Mouse (Mus musculus): ENCODE measurements around the gene Arfgef2.
A peak's percentile ranks its signal among the peaks of the same experiment; 100 is the strongest.

Arfgef2 gene

DNA sequence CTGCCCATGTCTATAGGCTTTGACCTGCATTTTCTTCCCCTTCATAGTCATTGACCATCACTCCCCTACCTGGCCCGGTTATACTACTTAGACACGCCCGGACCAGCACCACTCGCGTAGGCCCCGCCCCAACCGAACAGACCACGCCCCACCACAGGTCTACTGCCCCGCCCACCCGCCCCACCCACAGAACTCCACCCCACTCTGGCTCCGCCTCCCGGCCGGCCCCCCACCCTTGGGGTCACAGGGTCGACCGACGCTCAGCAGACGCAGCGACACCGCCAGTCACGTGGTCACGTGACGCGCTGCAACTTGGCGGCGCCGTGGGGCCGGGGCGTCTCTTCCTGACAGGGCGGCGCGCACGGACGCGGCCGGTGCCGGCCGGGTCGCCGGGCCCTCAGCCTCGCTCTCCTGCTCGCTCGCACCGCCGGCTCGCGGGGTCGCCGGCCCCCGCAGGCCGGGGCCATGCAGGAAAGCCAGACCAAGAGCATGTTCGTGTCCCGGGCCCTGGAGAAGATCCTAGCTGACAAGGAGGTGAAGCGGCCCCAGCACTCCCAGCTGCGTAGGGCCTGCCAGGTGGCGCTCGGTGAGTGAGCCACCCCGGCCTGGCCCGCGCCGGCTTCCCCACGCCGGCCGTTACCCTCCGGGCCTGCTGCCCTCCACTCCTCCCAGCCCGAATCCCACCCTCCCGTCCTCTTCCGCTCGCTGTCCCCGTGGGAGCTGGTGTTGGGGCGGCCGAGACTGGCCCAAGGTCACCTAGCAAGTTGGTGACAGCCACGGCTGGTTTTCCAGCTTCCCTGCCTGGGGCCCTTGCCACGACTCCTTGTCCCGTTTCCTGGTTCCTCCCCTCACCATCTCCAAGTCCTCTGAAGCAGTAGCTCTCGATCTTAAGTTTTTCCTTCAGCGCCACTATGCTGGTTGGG lies at the start of gene Arfgef2:
Arfgef2 (plus strand) TSS at position 339 of the 923 bp plus-strand sequence.
- peak; percentile 90 to 92 for DNase-seq

DNA sequence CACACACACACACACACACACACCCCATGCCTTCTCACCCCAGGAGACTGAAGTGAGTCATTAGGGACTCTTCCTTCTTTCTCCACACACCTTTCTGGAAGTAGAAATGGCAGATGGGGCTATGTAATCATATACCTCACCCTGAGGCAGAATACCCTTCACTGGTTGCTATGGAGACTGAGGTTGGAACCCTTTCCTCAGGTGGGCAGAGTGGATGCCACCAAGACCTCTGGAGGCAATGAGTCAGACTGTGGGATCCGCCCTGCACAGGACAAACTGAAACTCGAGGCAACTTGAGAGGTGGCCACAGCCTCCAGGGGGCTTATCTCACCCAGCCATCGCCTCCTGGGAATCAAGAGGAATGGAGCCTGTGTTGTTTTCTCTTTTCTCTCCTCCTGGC lies 47.4 kb upstream of the Arfgef2 start:
- DNase-seq = no peak

DNA sequence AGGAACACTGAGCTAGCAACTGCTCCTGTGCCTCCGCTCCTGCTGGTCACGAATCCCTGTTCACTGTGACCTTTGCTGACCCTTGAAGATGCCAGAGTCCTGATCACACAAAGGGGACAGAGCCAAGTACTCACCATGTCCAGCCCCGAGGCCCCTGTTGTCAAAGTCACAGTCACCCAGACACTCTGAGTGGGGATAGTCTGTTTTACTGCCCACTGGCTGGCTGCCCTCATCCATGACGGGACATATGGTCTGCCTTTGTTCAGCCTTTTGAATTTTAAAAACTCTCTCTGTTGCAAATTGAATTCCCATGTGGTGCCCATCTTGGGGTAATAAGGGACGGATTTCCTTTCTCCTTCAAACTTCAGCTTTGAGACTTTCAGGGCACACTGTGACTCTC lies 41.3 kb upstream of the Arfgef2 start:
- DNase-seq = no peak

DNA sequence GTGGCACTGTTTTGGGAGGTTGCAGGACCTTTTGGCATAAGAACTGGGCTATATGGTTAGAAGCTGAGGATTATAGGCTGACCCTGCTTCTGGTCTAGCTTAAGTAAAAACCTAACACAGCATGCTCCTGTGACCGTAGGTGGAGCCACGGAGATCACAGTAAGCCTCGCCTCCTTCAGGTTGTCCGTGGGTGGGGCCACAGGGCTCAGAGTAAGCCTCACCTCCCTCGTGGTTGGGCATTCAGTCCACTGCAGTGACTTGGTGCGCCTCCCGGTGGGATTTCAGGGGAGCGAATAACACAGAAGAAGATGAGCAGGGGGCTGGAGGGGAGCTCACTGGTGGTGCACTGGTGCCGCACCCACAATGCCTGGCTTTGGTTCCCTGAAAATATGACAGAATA lies 37.8 kb upstream of the Arfgef2 start:
- DNase-seq = no peak

DNA sequence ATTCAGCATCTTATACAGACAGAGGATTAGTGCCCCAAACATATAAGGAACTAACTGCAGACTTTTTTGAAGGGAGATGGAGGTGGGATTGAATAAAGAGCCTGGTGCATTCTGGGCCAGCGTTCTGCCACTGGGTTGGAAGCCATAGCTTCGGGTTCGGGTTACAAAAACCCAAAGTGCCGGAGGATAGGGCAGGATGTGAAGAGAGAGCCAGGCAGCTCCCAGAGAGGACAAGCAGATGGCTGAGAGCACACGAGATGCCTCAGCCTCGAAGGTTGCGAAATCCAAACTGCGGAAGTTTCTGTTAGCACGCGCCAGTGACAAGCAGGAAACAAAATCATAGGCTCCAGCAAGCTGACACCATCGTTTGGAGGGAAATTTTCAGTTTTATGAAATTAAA lies 34.0 kb upstream of the Arfgef2 start:
- DNase-seq = peak; percentile 42

DNA sequence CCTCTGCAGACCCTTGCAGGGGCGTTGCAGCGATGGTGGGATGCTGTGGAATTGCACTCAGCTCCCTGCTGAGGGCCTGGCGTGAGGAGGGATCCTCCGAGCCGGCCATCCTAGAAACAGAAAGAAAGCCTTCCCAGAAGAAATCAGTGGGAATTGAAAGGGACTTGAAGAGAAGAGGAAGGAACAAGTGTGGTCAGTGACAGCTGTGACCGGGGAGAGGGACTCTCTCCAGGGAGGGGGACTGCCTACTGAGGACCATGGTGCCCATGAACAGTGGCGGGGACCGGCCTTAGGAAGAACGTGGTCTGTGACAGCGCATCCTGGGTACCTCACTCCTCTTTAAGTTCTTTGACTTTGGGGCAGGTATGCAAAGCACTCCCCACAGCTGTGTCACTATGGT lies 31.8 kb upstream of the Arfgef2 start:
- DNase-seq = no peak

DNA sequence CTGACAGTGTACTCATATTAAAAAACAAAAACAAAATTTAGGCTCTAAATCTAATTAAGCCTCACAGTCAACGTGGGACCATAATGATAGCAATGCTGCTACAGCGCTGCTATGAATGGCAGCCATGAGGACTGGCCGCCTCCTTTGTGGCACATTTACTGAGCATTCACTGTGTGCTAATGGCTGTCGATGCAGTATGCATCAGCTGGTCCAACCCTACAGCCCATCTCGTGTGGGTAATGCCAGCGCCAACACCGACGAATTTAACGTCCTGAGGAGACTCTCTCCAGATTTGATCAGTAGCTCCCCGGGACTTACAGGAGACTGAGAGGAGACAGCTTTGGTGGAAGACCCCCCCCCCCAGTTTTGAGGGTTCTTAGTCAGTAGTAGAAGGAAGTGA lies 31.1 kb upstream of the Arfgef2 start:
- no peak for DNase-seq

DNA sequence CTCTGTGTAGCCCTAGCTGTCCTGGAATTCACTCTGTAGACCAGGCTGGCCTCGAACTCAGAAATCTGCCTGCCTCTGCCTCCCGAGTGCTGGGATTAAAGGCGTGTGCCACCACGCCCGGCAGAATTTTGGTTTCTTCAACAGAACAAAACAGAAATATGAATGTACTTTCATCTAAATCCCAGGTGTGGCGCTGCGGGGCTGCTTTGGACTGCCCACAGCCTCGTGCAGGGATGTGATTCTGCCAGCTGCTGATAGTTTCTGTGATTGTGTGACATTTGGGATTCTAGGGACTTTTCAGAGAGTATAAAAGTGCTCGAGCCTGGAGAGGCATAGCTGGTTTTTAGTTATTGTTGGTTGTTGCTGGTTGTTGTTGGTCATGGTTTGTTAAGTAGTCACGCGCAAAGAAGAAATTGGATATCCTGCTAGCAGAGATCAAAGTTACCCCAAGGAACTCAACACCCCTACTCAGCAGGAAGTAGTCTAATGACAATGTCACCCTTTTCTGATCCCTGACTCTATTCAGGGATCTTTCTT lies 30.0 kb upstream of the Arfgef2 start:
- DNase-seq = no peak

DNA sequence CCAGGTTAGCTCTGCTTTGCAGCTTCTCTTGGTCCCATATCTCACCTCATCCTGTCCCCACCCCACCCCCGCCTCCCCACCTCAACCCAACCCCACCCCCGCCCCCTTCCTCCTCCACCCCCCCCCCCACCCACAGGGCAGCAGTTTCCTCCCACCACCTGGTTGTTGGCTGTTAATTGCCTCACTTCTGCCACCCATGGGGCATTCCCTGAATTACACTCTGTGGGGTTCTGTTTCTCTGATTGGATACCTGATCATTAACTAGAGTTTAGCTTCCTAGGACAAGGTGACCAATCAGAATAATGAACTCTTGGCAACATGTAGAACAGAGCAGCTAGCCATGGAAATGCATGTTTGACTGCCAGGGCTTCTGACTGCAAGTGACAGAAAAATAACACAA lies 29.1 kb upstream of the Arfgef2 start:
- no peak for DNase-seq

DNA sequence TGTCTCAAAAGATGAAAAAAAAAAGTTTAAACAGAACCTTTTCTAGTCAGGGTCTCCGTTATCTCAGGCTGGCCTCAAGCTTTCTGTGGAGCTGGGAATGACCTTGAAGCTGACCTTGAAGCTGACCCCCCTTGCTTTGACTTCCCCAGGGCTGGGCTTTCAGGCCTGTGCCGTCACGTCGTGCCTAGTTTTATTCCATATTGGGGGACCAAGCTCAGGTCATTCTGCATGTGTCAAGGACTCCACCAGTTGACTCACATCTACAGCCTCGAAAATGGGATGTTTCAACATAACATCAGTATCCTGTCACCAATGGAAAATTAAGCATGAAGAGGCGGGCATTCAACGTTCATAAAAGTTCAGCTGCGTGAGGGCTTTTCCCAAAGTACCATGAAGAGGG lies 25.4 kb upstream of the Arfgef2 start:
- DNase-seq = no peak

DNA sequence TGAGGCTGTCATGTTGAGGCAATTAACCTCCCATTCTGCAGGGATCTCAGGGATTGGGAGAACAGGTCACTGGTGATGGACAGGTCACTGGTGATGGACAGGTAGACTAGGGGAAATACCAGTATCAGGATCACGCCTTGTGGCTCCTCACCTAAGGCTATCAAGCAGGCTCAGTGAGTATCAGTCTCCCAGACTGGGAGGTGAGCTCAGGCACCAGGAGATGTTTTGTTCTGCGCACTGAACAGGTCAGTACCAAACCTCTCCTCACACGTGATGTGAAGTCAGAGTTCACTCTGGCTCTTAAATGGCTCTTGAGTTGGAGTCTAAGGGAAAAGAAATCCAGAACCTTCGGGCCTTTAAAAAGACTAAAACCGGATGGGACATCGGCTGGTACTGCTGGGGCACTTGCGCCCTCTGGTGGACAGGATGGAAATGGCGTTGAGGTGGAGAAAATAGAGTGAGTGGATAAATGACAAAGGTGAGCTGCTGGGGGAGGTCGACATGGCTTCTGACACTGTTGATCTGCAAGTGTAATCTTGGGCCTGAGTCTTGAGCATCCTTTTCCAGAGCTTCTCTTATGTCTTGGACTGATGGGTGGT lies 24.3 kb upstream of the Arfgef2 start:
- peak; percentile 63 to 64 for DNase-seq

DNA sequence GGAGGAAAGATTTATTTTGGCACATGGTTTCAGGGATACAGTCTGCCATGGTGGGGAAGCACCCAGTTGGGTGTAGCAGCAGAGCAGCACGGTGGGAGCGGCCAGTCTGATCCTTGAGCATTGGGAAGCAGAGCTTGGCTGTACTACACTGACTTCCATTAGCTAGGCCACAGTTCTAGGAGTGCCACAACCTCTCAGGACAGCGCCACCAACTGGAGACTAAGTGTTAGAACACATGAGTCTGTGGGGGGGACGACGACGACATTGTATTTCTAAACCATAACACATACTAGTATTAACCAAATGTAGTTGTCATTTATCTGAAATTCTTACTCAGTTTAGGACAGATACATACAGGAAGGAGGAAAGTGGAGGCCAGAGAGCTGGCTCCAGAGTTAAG lies 21.0 kb upstream of the Arfgef2 start:
- no peak for DNase-seq

DNA sequence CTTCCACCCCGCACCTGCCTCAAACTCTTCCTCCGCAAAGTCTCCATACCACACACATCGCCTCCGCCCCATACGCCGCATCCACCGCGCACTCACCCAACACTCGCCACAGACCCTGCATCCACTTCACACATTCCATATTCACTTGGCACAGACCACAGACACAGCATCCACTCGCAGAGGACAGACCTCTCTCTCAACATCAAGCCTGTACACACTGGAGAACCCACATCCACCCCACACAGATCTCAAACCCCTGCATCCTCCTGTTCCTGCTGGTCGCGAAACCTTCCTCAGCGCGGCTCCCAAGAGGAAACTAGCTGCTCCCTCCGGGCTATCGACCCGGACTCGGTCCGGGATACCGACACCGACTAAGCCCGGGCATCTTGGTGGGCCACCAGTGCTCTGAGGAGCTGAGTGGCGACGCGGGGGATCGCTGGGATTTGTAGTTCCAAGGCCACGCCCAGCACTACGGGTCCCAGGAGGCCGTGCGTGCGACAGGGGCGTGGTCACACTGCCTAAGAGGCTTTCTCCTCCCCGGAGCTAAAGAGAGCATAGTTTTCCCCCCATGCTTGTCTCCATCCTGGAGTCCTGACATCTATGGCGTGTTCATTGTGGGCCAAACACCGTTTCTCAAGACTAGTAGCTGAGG lies 18.9 kb upstream of the Arfgef2 start:
- peak; percentile 90 to 93 for DNase-seq

DNA sequence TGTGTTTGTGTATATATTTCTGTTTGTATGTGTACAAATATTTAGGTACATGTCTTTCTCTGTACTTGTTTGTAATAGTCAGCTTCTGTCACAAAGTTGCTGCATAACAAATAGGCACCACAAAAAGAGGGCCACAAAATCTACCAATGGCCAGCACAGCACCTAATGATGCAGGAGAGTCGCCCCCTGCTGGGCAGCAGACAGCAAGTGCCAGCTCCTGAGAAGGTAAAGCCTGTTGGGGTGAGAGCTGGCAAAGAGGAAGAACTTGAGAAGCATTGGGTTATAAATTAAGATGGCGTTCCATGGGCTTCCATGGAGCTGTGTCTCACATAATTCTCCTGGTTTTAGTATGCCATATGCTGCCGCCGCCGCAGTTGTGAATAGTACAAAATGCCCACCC lies 13.7 kb upstream of the Arfgef2 start:
- DNase-seq = no peak

DNA sequence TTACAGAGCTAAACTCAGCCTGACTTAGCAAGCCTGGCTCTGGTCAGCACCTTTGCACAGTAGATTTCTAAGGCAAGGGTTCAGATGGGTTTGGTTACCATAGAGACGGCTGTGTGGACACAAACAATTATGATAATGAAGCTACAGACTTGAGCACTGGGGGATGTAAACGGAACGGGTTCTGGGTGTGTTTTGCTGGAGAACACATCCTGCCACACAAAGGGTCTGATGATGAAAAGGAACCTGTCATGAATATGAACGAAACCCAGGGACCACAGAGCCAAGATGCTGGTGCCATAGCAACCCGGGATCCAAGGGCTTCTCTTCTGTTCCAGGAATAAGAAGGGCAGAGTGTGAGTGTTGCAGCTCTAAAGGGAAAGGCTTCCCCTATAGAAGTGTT lies 13.0 kb upstream of the Arfgef2 start, which contains the start of gene Trp53rkb:
Trp53rkb (plus strand) TSS at position 177 of the 400 bp plus-strand sequence.
- no peak for DNase-seq

DNA sequence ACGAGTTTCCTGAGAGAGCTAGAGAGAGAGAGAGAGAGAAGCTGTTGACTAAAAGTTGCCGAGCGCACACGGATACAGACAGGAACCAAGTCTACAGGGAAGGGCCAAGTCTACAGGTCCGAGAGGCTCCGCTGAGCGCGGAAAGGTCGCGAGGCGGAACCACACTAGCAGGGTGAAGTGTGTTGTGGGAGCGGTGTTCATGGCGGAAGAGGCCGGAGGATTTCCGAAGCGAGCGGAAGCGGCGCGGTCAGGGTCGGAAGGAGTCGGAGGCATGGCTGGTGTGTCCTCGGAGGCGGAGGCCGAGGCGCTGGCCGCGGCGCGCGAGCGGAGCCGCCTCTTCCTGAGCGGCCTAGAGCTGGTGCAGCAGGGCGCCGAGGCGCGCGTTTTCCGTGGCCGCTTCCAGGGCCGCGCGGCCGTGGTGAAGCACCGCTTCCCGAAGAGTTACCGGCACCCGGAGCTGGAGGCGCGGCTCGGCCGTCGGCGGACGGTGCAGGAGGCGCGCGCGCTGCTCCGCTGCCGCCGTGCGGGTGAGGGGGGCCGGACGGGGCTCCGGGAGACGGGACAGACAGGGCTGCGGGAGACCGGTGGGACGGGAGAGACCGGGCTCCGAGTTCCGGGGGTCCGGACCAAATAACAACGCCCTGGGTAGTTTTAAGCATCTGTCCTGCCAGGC lies 11.7 kb upstream of the Arfgef2 start:
- DNase-seq = peak; percentile 86

DNA sequence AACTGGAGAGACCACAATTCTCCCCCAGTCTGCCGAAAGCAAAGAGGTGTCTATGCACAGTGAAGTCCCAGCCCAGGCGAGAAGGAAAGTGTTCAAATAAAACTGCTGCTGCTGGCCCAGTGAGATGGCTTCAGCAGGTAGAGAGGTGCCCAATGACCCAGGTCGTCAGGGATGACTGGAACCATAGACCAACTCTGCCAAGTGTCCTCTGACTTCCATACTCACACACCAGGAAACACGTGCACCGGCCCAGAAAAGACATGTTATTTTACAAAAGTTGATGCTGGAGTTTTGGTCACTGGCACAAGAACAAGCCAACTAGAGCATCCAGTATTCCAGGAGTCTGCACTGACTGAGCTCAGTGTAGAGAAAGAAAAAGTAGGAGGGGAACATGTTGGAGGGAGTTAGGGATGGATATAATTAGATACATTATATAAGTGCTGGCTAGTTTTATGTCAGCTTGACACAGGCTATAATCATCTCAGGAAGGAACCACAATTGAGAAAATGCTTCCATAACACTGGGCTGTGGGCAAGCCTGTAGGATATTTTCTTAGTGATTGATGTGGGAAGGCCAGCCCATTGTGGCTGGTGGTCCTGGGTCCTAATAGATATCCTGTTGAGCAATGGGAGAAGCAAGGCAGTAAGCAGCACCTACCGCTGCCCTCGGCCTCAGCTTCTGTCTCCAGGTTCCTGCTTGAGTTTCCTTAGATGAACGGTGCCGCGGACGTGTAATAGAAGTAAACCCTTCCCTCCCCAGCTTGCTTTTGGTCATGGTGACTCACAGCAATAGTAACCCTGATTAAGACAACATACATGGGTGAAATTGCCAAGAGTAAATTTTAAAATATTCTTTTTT lies 5.5 kb upstream of the Arfgef2 start:
- DNase-seq = no peak

DNA sequence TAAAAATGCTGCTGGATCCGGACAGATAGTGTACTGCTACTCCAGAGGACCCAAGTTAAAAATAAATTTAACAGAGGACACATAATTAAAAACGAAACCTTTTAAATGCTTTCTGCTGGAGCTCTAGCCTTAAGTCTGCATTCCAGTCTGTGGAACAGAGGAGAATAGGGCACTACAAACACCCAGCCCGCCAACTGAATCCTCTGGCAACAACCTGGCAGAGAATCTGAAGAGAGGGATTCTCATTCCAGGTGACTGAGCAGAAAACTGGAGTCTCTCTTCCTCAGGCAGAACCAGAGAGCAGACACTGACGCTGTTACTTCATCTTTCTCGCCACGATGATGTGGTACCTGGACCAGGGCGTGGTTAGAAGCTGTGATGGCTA lies 4.9 kb upstream of the Arfgef2 start:
- DNase-seq = no peak

DNA sequence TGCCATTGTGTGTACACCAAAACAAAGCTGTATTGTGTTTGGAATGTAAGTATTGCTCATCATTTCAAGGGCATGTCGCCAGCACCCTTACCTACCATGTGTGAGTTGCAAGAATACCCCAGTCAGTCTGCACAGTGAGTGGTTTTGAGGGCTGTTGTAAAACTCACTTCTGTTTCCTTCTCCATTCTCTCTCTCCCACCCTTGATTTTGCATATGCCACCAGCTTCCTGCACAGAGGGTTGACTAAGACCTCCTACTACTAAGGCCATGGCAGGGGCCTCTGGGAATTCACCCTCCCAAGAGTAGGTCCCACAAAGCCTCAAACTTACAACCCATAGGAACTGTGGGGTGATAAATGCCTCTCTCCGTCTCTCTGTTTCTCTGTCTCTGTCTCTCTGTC lies 4.0 kb upstream of the Arfgef2 start:
- DNase-seq = no peak

DNA sequence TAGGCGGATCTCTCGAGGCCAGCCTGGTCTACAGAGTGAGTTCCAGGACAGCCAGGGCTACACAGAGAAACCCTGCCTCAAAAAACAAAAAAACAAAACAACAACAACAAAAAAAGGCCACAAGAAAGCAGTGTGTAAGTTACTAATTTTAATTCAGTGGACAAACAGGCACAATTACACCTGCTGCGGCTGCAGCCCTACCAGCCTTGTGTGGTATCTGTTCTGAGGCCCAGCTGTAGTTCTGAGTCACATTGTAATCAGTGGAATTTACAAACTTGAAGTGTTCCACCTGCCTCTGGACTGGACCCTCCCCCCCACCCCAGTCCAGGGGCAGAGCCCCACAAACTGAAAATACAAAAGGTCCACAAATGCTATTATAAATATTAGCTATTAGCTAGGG lies 2.1 kb upstream of the Arfgef2 start:
- no peak for DNase-seq

DNA sequence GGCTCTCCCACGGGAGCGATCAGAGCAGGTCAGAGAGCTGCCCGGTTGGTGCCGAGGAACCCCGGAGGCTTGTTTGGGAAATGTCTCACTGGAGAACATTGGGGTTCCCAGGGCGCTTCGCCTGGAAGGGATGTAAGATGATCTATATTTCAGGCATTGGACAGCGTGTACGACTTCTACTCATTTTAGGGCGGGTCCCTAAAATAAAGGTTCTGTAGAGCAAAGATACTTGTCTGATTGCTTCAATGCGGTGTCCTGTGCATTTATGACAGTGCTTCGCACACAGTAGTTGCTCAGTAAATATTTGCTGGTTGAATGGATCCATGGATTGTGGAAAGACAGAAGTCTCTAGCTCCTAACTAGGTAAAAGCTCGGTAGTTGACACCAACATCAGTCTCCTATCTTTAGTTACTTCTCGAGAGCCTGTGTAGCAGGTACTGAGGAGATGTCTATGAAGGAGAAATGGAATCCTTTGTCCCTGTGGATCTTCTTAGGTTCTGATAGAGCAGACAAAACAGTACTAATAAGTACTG lies 851 bp downstream of the Arfgef2 start:
- DNase-seq = no peak

DNA sequence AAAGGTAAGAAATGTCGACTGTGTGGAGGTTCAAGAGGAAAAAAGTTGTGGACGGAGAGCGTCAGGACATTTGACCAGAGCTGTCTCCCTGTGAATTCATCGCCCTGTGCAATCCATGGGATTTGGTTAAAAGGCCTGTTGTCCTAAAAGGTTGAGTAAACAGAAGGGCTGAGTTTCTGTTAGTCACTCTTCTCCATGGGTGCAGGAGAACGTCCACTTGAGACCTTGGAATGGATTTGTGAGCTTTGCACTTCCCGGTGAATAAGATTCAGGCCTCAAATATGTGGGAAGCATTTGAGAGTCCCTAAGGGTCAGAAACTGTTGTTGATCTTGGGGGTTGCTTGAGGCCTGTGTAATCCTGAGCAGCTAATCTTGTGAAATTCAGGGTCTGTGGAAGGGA lies 1.4 kb downstream of the Arfgef2 start:
- peak; percentile 32 to 67 for DNase-seq
